Mouse (Mus musculus) brain, embryonic 14.5 days (tissue): Measurements from ENCODE around the gene Gabrb1.

Experiments
- CTCF ChIP-seq: fragments of 200-500 bp; IDR thresholded peaks from 2 replicates; pipeline ENCODE4 v1.5.1; 2012; ENCODE audit warnings: inconsistent platforms, mild to moderate bottlenecking, moderate library complexity, borderline replicate concordance; ENCODE audit not compliant: insufficient read depth, insufficient read length; ENCODE audit errors: extremely low read depth
- POLR2A ChIP-seq: fragments of 200-500 bp; IDR thresholded peaks from 2 replicates; pipeline ENCODE4 v1.6.1; 2012; ENCODE audit warnings: mild to moderate bottlenecking, inconsistent platforms, borderline replicate concordance; ENCODE audit not compliant: poor library complexity, insufficient read depth, insufficient read length, severe bottlenecking; ENCODE audit errors: extremely low read depth

DNA sequence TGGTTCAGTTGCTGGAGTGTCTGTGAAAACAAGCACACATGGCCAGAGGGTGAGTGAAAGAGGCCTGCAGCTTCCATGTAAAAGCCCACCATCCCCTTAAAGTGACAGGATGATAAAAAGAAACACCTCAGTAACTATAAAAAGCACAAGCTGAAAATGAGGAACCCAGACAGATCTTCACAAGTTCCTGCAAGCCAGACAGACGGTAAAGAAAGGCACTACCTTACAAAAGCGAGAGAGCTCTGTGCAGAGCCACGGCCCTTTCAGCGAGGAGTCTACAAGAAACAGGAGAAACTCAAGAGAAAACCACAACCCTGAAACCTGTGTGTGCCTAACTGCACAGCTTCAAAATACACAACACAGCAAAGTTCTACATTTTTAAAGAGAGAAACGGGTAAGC lies 504.9 kb downstream of the Gabrb1 start:
- TF ChIP-seq CTCF (no peak), POLR2A (no peak)
